Mouse (Mus musculus): Measurements from ENCODE around the gene Khdc1a.

- TF ChIP-seq CTCF (IDR thresholded peaks at IDR 0.05; ENCODE audit: control insufficient read depth, insufficient read depth, insufficient read length) (no peak), MYOG (IDR thresholded peaks at IDR 0.05; ENCODE audit: control insufficient read depth, extremely low read depth, insufficient read length) (no peak), MAX (IDR thresholded peaks at IDR 0.05) (no peak), USF1 (IDR thresholded peaks at IDR 0.05; ENCODE audit: low read depth) (no peak), MYOD1 (IDR thresholded peaks at IDR 0.05; ENCODE audit: control insufficient read depth, insufficient read length, low read depth) (no peak), CEBPB (IDR thresholded peaks at IDR 0.05; ENCODE audit: low read depth) (no peak), FOSL1 (IDR thresholded peaks at IDR 0.05; ENCODE audit: insufficient read depth, low read length, poor library complexity, severe bottlenecking) (no peak)
Observed at GRCm38 (mm10) chr1:21340745-21341144, 8.7 kb upstream of the Khdc1a start.

Data from C2C12 (cell line).